7 mouse cellular contexts compared by ENCODE assay signal in genomic region chr4:156235808-156236533, GRCm38 (mm10). TPM values are rescaled to one million over a fixed set of nuclear protein-coding genes. Genes with fewer than 3 reads are reported as not detected.
DNase-seq lines count a peak whose midpoint lies in the region; ATAC-seq and TF ChIP-seq lines count a peak whose summit lies in the region.

Gene Noc2l, plus strand, starts transcription at chr4:156236010.

- TF ChIP-seq CTCF in kidney, adult 2 months (conservative IDR thresholded peaks at IDR 0.05; ENCODE audit: insufficient read depth, insufficient read length, low read depth, low read length), result no peak
- TF ChIP-seq CTCF in spleen, adult 2 months (IDR thresholded peaks at IDR 0.05; ENCODE audit: extremely low read depth, insufficient read depth, insufficient read length, insufficient replicate concordance), result no peak

- no peaks in the 10 kb centered on the region for H3K9me3 ChIP-seq in embryonic facial prominence, embryonic 11.5 days (replicated peaks; ENCODE audit: control insufficient read depth, low read length)
- no peaks in the 10 kb centered on the region for H3K9me3 ChIP-seq in limb, embryonic 12.5 days
- H3K9me3 ChIP-seq in midbrain, embryonic 15.5 days, result no peaks in the 10 kb centered on the region

- H3K27me3 ChIP-seq in embryonic facial prominence, embryonic 11.5 days (ENCODE audit: control insufficient read depth, insufficient read depth, low read length), result no peaks in the 10 kb centered on the region
- no peaks in the 10 kb centered on the region for H3K27me3 ChIP-seq in kidney, adult 2 months (replicated peaks; ENCODE audit: control insufficient read depth, insufficient read depth, low read length)
- H3K27me3 ChIP-seq in limb, embryonic 12.5 days, result no peaks in the 10 kb centered on the region
- H3K27me3 ChIP-seq in midbrain, embryonic 15.5 days (replicated peaks), result no peaks in the 10 kb centered on the region
- H3K27me3 ChIP-seq in spleen, adult 2 months (ENCODE audit: control insufficient read depth, insufficient read depth, low read length), result no peaks in the 10 kb centered on the region

- H3K4me3 ChIP-seq in embryonic facial prominence, embryonic 11.5 days (ENCODE audit: low read depth, low read length), result peak within 1 kb of the TSS; percentile 92
- peak within 1 kb of the TSS; percentile 85 for H3K4me3 ChIP-seq in kidney, adult 2 months (ENCODE audit: insufficient read depth, low read depth, low read length)
- H3K4me3 ChIP-seq in limb, embryonic 12.5 days (replicated peaks), result peak within 1 kb of the TSS; percentile 88
- peak within 1 kb of the TSS; percentile 79 for H3K4me3 ChIP-seq in midbrain, embryonic 15.5 days
- H3K4me3 ChIP-seq in spleen, adult 2 months (ENCODE audit: extremely low read depth, insufficient read depth, insufficient read length), result peak within 1 kb of the TSS; percentile 81

- peak; percentile 96 for DNase-seq in adrenal gland, postnatal 14 days
- DNase-seq in embryonic facial prominence, embryonic 11.5 days (ENCODE audit: low spot score), result peak; percentile 95
- peak; percentile 92 to 94 for DNase-seq in heart, adult 18-20 months
- DNase-seq in kidney, adult 2 months, result peak; percentile 94
- peak; percentile 84 to 91 for DNase-seq in spleen, adult 2 months (ENCODE audit: low read depth in 1 of 2, low spot score in 2 of 2)

- ATAC-seq in embryonic facial prominence, embryonic 11.5 days (replicated peaks; ENCODE audit: insufficient number of reproducible peaks, low FRiP score, low TSS enrichment, low read depth), result peak; percentile 84
- ATAC-seq in limb, embryonic 12.5 days (ENCODE audit: insufficient number of reproducible peaks, insufficient read depth, low FRiP score, low TSS enrichment, low read depth), result peak; percentile 87
- peak; percentile 86 for ATAC-seq in midbrain, embryonic 15.5 days (replicated peaks)

- H3K4me2 ChIP-seq in embryonic facial prominence, embryonic 11.5 days (ENCODE audit: low read depth, low read length), result peak within 1 kb of the TSS; percentile 89
- H3K4me2 ChIP-seq in limb, embryonic 12.5 days, result peak within 1 kb of the TSS; percentile 88
- peak within 1 kb of the TSS; percentile 83 for H3K4me2 ChIP-seq in midbrain, embryonic 15.5 days

- no peaks in the 10 kb centered on the region; the same call in 1 of the 2 replicates for H3K4me1 ChIP-seq in embryonic facial prominence, embryonic 11.5 days (ENCODE audit: control insufficient read depth, insufficient read depth, low read length)
- no peaks in the 10 kb centered on the region for H3K4me1 ChIP-seq in kidney, adult 2 months (ENCODE audit: control insufficient read depth, insufficient read depth, low read length)
- peaks cover 21% of the 10 kb centered on the region for H3K4me1 ChIP-seq in limb, embryonic 12.5 days (replicated peaks)
- H3K4me1 ChIP-seq in midbrain, embryonic 15.5 days, result peaks cover 27% of the 10 kb centered on the region
- peaks cover 11% of the 10 kb centered on the region for H3K4me1 ChIP-seq in spleen, adult 2 months (ENCODE audit: control insufficient read depth, insufficient read depth, insufficient read length)

- peak within 1 kb of the TSS; percentile 94 for H3K27ac ChIP-seq in embryonic facial prominence, embryonic 11.5 days (replicated peaks; ENCODE audit: low read depth, low read length)
- H3K27ac ChIP-seq in kidney, adult 2 months (ENCODE audit: insufficient read depth, low read depth, low read length), result 0 out of 2 replicates have a peak within 1 kb of the TSS, but pooled peaks have one; percentile 15
- peak within 1 kb of the TSS; percentile 93 for H3K27ac ChIP-seq in limb, embryonic 12.5 days
- peak within 1 kb of the TSS; percentile 93 for H3K27ac ChIP-seq in midbrain, embryonic 15.5 days
- peak within 1 kb of the TSS; percentile 79 for H3K27ac ChIP-seq in spleen, adult 2 months (ENCODE audit: insufficient read depth, low read length)

- peaks cover 20% of the 10 kb centered on the region for H3K36me3 ChIP-seq in embryonic facial prominence, embryonic 11.5 days (replicated peaks; ENCODE audit: control insufficient read depth, insufficient read depth, low read depth, low read length)
- H3K36me3 ChIP-seq in kidney, adult 2 months (ENCODE audit: control insufficient read depth, insufficient read depth, low read length), result no peaks in the 10 kb centered on the region
- peaks cover 61% of the 10 kb centered on the region for H3K36me3 ChIP-seq in limb, embryonic 12.5 days
- H3K36me3 ChIP-seq in midbrain, embryonic 15.5 days (replicated peaks), result peaks cover 43% of the 10 kb centered on the region
- H3K36me3 ChIP-seq in spleen, adult 2 months (ENCODE audit: control insufficient read depth, insufficient read depth, low read length), result peaks cover 29% of the 10 kb centered on the region

- under 1% methylated on average over 86 of the region's 90 CpGs for WGBS in embryonic facial prominence, embryonic 11.5 days
- WGBS in kidney, adult 2 months, result under 1% methylated on average over 88 of the region's 90 CpGs
- WGBS in limb, embryonic 12.5 days, result under 1% methylated on average over 90 of the region's 90 CpGs
- under 1% methylated on average over 90 of the region's 90 CpGs for WGBS in midbrain, embryonic 15.5 days
- 1% methylated on average over 90 of the region's 90 CpGs for WGBS in spleen, adult 2 months

- peak; percentile 57 for TF ChIP-seq POLR2A in kidney, adult 2 months (IDR thresholded peaks at IDR 0.05; ENCODE audit: low read depth, low read length)
- peak; percentile 84 for TF ChIP-seq POLR2A in spleen, adult 2 months (IDR thresholded peaks at IDR 0.05; ENCODE audit: low read depth, low read length)

- H3K9ac ChIP-seq in embryonic facial prominence, embryonic 11.5 days (replicated peaks; ENCODE audit: low read length), result peak within 1 kb of the TSS; percentile 82
- H3K9ac ChIP-seq in limb, embryonic 12.5 days (replicated peaks), result peak within 1 kb of the TSS; percentile 74
- peak within 1 kb of the TSS; percentile 68 for H3K9ac ChIP-seq in midbrain, embryonic 15.5 days

RNA-seq across cellular contexts. Expression of gene Noc2l, which starts in this region (rescaled TPM):
- 42.5 and 48.9 TPM in 2 replicates for total RNA-seq in adrenal gland, postnatal 14 days (2021)
- 76.9 and 80.6 TPM in 2 replicates for polyA plus RNA-seq in embryonic facial prominence, embryonic 11.5 days (2014; fragmentation: Nextera tagmentation; extraction: Ambion mirVana)
- 10 to 100 TPM; 22.9 to 27.0 TPM for total RNA-seq in heart, adult 18-20 months (2021)
- 46.1 and 46.5 TPM in 2 replicates for polyA plus RNA-seq in kidney, adult 2 months (2012; rRNA removed)
- 94.1 and 96.3 TPM in 2 replicates for polyA plus RNA-seq in limb, embryonic 12.5 days (2016; fragmentation: Nextera tagmentation; extraction: Ambion mirVana)
- 56.6 and 60.4 TPM in 2 replicates for polyA plus RNA-seq in midbrain, embryonic 15.5 days (2015; fragmentation: Nextera tagmentation; extraction: Ambion mirVana)
- 83.1 and 103 TPM in 2 replicates for polyA plus RNA-seq in spleen, adult 2 months (2012; rRNA removed)

Comparison
In these comparisons a context has a peak if more than half of its experiments do, and no peak if none do; other contexts are left out.
1. Peak in every context shown above with its lines: DNase-seq, ATAC-seq, H3K4me3 ChIP-seq and H3K27ac ChIP-seq.
2. H3K27ac ChIP-seq: peak in every context shown above with its lines; median percentile 94 in embryonic facial prominence, embryonic 11.5 days; 93 in limb, embryonic 12.5 days; 93 in midbrain, embryonic 15.5 days; 79 in spleen, adult 2 months; 15 in kidney, adult 2 months.